ENCODE assay signal across 13 mouse cellular contexts in genomic region chr1:58055598-58055997, GRCm38 (mm10). TPM values are rescaled to one million over a fixed set of nuclear protein-coding genes. Genes with fewer than 3 reads are reported as not detected.
"Had no signal": no experiment of that assay in that cellular context is flagged by ENCODE, and none has a peak within 500 bp of the region (broad histone marks: within the 10 kb centered on the region; RNA-seq: fewer than 3 reads in every experiment).

No protein-coding gene starts in this region.

- H3K27me3 ChIP-seq: liver, embryonic 15.5 days had no signal

- H3K36me3 ChIP-seq: limb, embryonic 10.5 days; liver, embryonic 15.5 days; midbrain, embryonic 10.5 days had no signal

- H3K4me2 ChIP-seq: liver, embryonic 11.5 days; liver, embryonic 15.5 days had no signal

- H3K9ac ChIP-seq: liver, embryonic 15.5 days had no signal

- H3K27ac ChIP-seq: left cerebral cortex, adult 2 months; limb, embryonic 10.5 days; liver, embryonic 15.5 days; midbrain, embryonic 10.5 days had no signal

- H3K4me1 ChIP-seq: limb, embryonic 10.5 days; liver, embryonic 15.5 days; midbrain, embryonic 10.5 days had no signal

- DNase-seq: kidney, postnatal 25 days; lung, adult 2 months; lung, postnatal 4 days; retina, postnatal 1 day; right cerebral cortex, postnatal 4 days; spleen, adult 18-20 months; thymus, adult 18-20 months; thymus, postnatal 14 days had no signal

- H3K4me3 ChIP-seq: left cerebral cortex, adult 2 months; limb, embryonic 10.5 days; liver, embryonic 15.5 days; midbrain, embryonic 10.5 days had no signal

- H3K9me3 ChIP-seq: limb, embryonic 10.5 days; liver, embryonic 15.5 days; midbrain, embryonic 10.5 days had no signal

RNA-seq across cellular contexts. Expression of gene Aox3, which starts 57.3 kb away (rescaled TPM):
- polyA plus RNA-seq: liver, embryonic 11.5 days had no signal
